Mouse (Mus musculus): ENCODE results near the gene Gm6793. TPM values are rescaled to one million over a fixed set of nuclear protein-coding genes. Genes with fewer than 3 reads are reported as not detected.

The Gm6793 gene
- polyA plus RNA-seq (2015; fragmentation: Nextera tagmentation; extraction: Ambion mirVana): 0.12 and 0.73 TPM in 2 replicates

DNA sequence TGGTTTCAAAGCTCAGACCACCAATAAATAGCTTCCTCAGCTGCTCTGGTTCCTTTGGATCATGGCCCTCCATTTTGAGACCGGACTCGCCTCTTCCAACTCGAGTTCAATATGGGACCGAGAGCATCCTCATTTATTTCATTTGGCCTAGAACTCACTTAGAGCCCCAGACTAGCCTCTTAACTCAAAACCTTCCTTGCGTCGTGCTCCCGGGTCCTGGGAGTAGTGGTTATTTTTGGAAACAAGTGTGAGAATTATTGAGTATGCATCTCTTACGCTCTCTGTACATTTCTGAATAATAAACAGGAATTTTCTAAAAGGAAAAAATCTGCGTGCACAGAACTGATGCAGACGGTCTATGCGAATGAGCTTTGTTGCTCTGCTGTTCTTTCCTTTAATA lies at the start of gene Gm6793:
Gene Gm6793 (minus strand): TSS at position 101 of the 400 bp plus-strand sequence.
- no peak within 1 kb of the TSS for H3K27ac ChIP-seq

DNA sequence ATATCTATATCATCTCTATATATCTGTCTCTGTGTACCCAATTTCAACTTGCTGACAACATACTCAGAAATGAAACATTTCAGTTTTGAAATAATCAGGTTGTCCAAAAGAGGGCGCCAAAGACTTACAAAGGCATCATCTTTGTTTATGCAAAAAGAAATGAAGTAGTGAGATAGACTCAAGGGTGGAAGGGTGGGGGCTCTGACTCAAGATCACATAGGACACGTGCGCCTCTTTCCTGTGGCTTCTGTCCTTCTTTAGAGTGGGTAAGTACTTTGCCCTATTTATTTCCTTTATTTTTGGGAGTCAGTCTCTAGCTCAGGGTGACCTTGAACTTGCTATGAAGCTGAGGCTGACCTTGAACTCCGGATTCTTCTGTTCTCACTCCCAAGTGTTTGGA lies 46.5 kb upstream of the Gm6793 start:
- ATAC-seq (replicated peaks; ENCODE audit: low FRiP score): no peak
- H3K36me3 ChIP-seq: no peaks in the 10 kb centered on the region
- H3K27ac ChIP-seq: no peak overlapping the region
- no peaks in the 10 kb centered on the region for H3K4me1 ChIP-seq
- no peaks in the 10 kb centered on the region for H3K27me3 ChIP-seq
- H3K9me3 ChIP-seq (replicated peaks): no peaks in the 10 kb centered on the region
- WGBS: 38% methylated on average over 4 of the region's 4 CpGs
- no peak overlapping the region for H3K4me3 ChIP-seq (replicated peaks)
- no peak overlapping the region for H3K4me2 ChIP-seq
- no peak overlapping the region for H3K9ac ChIP-seq

More for the DNA sequence above, at the start of gene Gm6793:
- Histone ChIP-seq H3K36me3 (peaks cover 49% of the 10 kb centered on the region), H3K4me3 (replicated peaks) (no peak within 1 kb of the TSS), H3K9me3 (replicated peaks) (no peaks in the 10 kb centered on the region), H3K4me2 (no peak within 1 kb of the TSS), H3K9ac (no peak within 1 kb of the TSS), H3K27me3 (no peaks in the 10 kb centered on the region), H3K4me1 (peaks cover 17% of the 10 kb centered on the region)
- WGBS: 93% methylated on average over 11 of the region's 11 CpGs
- no peak for ATAC-seq (replicated peaks; ENCODE audit: low FRiP score)

DNA sequence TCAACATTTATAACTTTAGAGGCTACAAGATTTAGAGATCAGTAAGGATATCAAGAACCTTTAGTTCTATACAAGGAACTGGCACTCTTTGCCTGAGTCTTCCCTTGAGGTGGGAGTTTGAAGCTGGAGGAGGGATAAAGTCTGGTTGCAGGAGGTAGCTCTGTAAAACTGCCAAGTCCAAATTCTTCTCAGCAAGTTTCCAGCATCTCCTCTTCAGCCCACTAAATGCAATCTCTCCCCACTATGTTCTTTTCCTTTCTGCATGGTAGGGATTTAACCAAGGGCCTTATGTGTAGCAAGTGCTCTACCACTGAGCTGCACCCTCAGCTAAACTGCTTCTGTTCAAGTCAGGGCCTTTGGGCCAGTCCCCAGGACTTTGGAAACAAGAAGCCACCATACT lies 39.6 kb upstream of the Gm6793 start:
- Histone ChIP-seq H3K9me3 (replicated peaks) (no peaks in the 10 kb centered on the region), H3K36me3 (no peaks in the 10 kb centered on the region), H3K4me3 (replicated peaks) (no peak overlapping the region), H3K4me2 (no peak overlapping the region), H3K4me1 (no peaks in the 10 kb centered on the region), H3K27ac (no peak overlapping the region), H3K27me3 (no peaks in the 10 kb centered on the region), H3K9ac (no peak overlapping the region)
- ATAC-seq (replicated peaks; ENCODE audit: low FRiP score): no peak

DNA sequence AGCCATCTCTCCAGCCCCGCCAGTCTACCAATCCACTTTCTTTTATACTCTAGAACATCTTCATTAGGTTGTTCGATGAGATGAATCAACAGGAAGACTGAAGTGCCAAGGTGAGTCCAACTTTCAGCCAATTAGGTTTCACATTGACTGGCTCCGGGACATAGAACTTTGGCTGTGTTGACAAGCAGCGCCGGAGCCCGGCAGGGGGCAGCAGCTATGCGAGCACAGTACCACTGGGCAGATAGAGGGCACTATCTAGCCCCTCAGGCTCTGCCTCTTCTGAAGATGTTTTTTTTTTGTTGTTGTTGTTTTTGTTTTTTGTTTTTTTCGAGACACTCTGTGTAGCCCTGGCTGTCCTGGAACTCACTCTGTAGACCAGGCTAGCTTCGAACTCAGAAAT lies 36.7 kb upstream of the Gm6793 start:
- H3K4me2 ChIP-seq: no peak overlapping the region
- no peaks in the 10 kb centered on the region for H3K9me3 ChIP-seq (replicated peaks)
- no peak overlapping the region for H3K9ac ChIP-seq
- H3K27ac ChIP-seq: no peak overlapping the region
- ATAC-seq (replicated peaks; ENCODE audit: low FRiP score): no peak
- no peaks in the 10 kb centered on the region for H3K4me1 ChIP-seq
- no peaks in the 10 kb centered on the region for H3K27me3 ChIP-seq
- WGBS: 80% methylated on average over 9 of the region's 9 CpGs
- no peak overlapping the region for H3K4me3 ChIP-seq (replicated peaks)
- no peaks in the 10 kb centered on the region for H3K36me3 ChIP-seq

DNA sequence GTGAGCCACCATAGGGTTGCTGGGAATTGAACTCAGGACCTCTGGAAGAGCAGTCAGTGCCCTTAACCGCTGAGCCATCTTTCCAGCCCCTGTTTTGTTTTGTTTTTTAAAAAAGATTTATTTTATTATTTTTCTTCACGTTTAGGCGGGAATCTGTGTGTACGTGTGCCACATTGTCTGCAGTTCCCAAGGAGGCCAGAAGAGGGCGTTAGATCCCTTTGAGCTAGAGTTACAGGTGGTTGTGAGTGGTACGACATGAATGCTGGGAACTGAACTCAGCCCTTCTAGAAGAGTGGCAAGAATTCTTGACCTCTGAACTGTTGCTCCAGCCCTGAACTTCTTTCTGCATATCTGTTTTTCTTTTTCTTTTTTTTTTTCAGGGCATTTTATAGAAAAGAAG lies 35.1 kb upstream of the Gm6793 start:
- H3K4me3 ChIP-seq (replicated peaks): no peak overlapping the region
- H3K27ac ChIP-seq: no peak overlapping the region
- H3K9me3 ChIP-seq (replicated peaks): no peaks in the 10 kb centered on the region
- ATAC-seq (replicated peaks; ENCODE audit: low FRiP score): no peak
- H3K4me2 ChIP-seq: no peak overlapping the region
- no peak overlapping the region for H3K9ac ChIP-seq
- no peaks in the 10 kb centered on the region for H3K36me3 ChIP-seq
- no peaks in the 10 kb centered on the region for H3K27me3 ChIP-seq
- WGBS: 78% methylated on average over 6 of the region's 6 CpGs
- H3K4me1 ChIP-seq: no peaks in the 10 kb centered on the region

DNA sequence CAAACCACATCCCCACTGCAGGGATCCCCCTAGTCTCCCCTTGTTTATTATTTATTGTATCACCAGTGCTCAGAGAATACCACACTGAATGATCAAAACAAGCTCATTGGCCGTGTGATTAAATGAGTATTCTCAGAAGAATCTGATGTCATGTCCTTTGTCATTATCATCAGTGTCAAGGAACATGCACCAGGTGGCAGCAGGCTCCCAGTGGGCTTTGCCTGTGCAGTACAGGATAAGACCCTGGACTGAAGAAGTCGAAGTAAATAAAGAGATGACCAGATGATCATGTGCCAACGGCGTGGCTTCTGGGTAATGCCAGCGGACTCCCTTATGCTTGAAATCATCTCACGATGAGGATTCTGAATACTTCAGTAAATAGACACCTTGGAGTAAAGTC lies 33.5 kb upstream of the Gm6793 start:
- H3K9ac ChIP-seq: no peak overlapping the region

DNA sequence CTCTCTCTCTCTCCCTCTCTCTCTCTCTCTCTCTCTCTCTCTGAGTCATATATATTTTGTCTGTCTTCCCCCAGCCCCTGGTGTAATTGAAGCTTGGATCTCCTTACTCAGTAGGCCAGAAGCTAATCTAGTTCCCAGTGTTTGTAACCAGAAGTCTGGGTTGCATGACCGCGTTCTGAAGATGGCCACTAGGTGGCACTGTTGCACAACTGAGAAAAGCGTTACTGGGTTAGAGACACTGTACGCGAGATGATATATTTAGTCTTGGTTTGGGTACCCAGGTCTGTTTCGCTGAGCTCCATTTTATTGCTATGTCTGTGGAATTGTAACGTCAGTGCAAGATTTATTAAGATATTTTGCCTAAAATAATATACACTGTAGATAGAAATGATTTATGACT lies 31.1 kb upstream of the Gm6793 start:
- H3K4me1 ChIP-seq: no peaks in the 10 kb centered on the region
- no peak overlapping the region for H3K4me3 ChIP-seq (replicated peaks)
- no peaks in the 10 kb centered on the region for H3K27me3 ChIP-seq
- H3K36me3 ChIP-seq: no peaks in the 10 kb centered on the region
- H3K4me2 ChIP-seq: no peak overlapping the region
- peak; percentile 70 for ATAC-seq (replicated peaks; ENCODE audit: low FRiP score)
- no peak overlapping the region for H3K27ac ChIP-seq
- no peak overlapping the region for H3K9ac ChIP-seq
- no peaks in the 10 kb centered on the region for H3K9me3 ChIP-seq (replicated peaks)
- 2% methylated on average over 7 of the region's 7 CpGs for WGBS

More for the DNA sequence above, 33.5 kb upstream of the Gm6793 start:
- Histone ChIP-seq H3K27ac (no peak overlapping the region), H3K4me1 (no peaks in the 10 kb centered on the region), H3K27me3 (no peaks in the 10 kb centered on the region), H3K36me3 (no peaks in the 10 kb centered on the region), H3K9me3 (replicated peaks) (no peaks in the 10 kb centered on the region), H3K4me2 (no peak overlapping the region), H3K4me3 (replicated peaks) (no peak overlapping the region)
- 85% methylated on average over 6 of the region's 6 CpGs for WGBS
- ATAC-seq (replicated peaks; ENCODE audit: low FRiP score): no peak

DNA sequence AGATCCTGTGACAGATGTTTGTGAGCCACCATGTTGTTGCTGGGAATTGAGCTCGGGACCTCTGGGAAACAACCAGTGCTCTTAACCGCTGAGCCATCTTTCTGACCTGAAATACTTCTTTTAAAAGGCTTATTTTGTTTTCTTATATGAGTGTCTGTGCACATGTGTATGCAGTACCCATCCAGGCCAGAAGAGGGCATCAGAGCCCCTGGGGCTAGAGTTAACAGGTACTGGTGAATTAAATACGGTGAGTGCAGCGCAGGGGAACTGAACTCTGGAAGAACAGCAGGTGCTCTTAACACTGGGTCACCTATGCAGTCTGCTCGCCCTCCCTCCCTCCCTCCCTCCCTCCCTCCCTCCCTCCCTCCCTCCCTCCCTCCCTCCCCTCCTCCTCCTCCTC lies 30.3 kb upstream of the Gm6793 start:
- H3K9me3 ChIP-seq (replicated peaks): no peaks in the 10 kb centered on the region
- ATAC-seq (replicated peaks; ENCODE audit: low FRiP score): no peak
- WGBS: 84% methylated on average over 5 of the region's 5 CpGs
- no peak overlapping the region for H3K9ac ChIP-seq
- no peaks in the 10 kb centered on the region for H3K36me3 ChIP-seq
- no peak overlapping the region for H3K4me2 ChIP-seq
- H3K27ac ChIP-seq: no peak overlapping the region
- no peaks in the 10 kb centered on the region for H3K4me1 ChIP-seq
- no peaks in the 10 kb centered on the region for H3K27me3 ChIP-seq
- no peak overlapping the region for H3K4me3 ChIP-seq (replicated peaks)

DNA sequence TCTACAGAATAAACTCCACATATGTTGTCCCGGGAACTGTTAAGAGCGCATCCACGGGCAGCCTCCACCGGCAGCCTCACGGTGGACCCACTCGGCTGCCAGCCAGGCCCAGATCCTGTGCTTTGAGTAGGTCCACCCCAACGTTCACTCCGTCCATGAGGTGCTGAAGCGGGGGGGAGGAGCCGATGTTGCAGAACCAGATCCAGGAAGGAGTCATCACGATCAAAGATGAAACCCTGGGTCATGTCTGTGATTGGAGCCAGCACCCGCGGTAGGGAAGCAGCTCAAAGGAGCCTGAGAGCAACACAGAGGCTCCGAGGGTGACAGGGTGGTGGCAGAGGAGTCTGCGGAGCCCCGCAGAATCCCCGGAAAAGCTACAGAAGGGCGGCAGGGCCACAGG lies 22.7 kb upstream of the Gm6793 start:
- no peaks in the 10 kb centered on the region for H3K9me3 ChIP-seq (replicated peaks)
- ATAC-seq (replicated peaks; ENCODE audit: low FRiP score): no peak
- WGBS: 81% methylated on average over 18 of the region's 18 CpGs
- no peaks in the 10 kb centered on the region for H3K27me3 ChIP-seq
- no peak overlapping the region for H3K9ac ChIP-seq
- H3K36me3 ChIP-seq: no peaks in the 10 kb centered on the region
- no peaks in the 10 kb centered on the region for H3K4me1 ChIP-seq
- H3K27ac ChIP-seq: no peak overlapping the region
- H3K4me3 ChIP-seq (replicated peaks): no peak overlapping the region
- H3K4me2 ChIP-seq: no peak overlapping the region

DNA sequence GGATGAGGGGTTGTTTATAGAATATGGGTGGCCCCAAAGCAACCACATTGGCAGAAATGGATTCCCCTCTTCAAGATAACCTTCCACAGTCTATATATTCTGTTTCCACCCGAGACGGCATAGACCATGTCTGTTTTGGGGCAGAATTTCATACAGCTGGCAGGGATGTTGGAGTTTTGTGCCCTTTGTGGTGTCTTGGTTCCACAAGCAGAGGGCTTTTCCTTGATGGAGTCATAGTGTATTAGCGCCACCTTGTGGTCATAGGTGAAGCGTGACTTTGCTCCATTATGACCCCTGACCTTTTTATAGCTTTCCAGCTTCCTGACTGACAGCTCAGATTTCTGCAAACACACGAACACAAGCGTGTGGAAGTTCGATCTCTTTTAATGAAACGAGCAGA lies 19.8 kb upstream of the Gm6793 start:
- Histone ChIP-seq H3K4me1 (no peaks in the 10 kb centered on the region), H3K9me3 (replicated peaks) (no peaks in the 10 kb centered on the region), H3K27ac (no peak overlapping the region), H3K36me3 (no peaks in the 10 kb centered on the region), H3K4me2 (no peak overlapping the region), H3K27me3 (no peaks in the 10 kb centered on the region), H3K4me3 (replicated peaks) (no peak overlapping the region), H3K9ac (no peak overlapping the region)
- 8% methylated on average over 8 of the region's 8 CpGs for WGBS
- 0 out of 2 replicates have a peak, but pooled peaks have one; percentile 22 for ATAC-seq (replicated peaks; ENCODE audit: low FRiP score)

DNA sequence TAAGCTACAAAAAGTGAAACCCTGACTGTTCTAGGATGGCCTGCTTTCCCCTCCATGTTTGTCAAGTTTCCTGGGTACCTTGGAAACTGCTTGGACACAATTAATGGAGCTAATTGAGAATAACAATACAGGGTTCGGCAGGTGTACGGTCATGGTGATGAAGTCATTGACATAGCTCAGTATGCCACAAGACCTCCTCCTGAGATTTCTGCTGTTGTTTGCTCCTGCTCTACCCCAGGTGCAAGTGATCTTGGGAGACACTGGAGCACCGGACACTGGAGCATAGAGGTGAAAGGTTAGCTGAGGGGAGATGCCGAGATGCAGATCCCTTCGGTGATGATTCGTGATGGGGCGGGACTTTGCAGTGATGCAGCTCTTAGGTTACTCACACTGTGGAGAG lies 18.2 kb upstream of the Gm6793 start:
- Histone ChIP-seq H3K9ac (no peak overlapping the region), H3K4me3 (replicated peaks) (no peak overlapping the region), H3K4me2 (no peak overlapping the region), H3K9me3 (replicated peaks) (no peaks in the 10 kb centered on the region), H3K36me3 (no peaks in the 10 kb centered on the region), H3K27me3 (no peaks in the 10 kb centered on the region), H3K27ac (no peak overlapping the region), H3K4me1 (no peaks in the 10 kb centered on the region)
- 50% methylated on average over 7 of the region's 7 CpGs for whole genome bisulfite sequencing
- ATAC-seq (replicated peaks; ENCODE audit: low FRiP score): no peak

DNA sequence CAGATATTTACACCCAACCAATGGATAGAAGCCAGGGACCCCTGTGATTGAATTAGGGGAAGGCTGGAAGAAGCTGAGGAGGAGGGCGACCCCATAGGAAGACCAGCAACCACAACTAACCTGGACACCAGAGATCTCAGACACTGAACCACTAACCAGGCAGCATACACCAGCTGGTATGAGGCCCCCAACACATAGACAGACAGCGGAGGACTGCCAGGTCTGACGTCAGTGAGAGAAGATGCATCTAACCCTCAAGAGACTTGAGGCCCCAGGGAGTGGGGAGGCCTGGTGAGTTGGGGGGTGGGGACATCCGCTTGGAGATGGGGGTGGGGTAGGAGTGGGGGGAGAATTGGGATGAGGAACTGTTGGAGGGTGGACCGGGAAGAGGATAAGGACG lies 15.8 kb upstream of the Gm6793 start:
- H3K36me3 ChIP-seq: no peaks in the 10 kb centered on the region
- no peak overlapping the region for H3K27ac ChIP-seq
- H3K9me3 ChIP-seq (replicated peaks): no peaks in the 10 kb centered on the region
- H3K4me1 ChIP-seq: no peaks in the 10 kb centered on the region
- WGBS: 71% methylated on average over 6 of the region's 6 CpGs
- no peak overlapping the region for H3K4me2 ChIP-seq
- H3K27me3 ChIP-seq: no peaks in the 10 kb centered on the region
- H3K9ac ChIP-seq: no peak overlapping the region
- ATAC-seq (replicated peaks; ENCODE audit: low FRiP score): no peak
- H3K4me3 ChIP-seq (replicated peaks): no peak overlapping the region

DNA sequence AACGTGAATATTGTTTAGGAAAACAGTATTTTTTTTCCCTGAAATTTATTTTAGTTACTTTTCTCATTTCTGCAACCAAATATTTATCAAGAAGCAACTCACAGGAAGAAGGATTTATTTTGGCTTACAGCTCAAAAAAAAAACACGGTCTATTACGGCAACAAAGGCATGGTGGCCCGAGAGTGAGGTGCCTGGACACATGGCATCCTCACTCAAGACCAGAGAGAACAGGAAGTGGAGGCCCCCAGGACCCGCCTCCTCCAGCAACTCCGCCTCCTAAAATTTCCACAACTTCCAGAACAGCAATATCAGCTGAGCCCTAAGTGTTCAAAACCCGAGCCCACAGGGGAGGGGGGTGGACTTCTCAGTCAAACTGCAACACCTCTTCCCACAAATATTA lies 14.6 kb upstream of the Gm6793 start:
- Histone ChIP-seq H3K36me3 (no peaks in the 10 kb centered on the region), H3K4me3 (replicated peaks) (no peak overlapping the region), H3K9me3 (replicated peaks) (no peaks in the 10 kb centered on the region), H3K9ac (no peak overlapping the region), H3K4me2 (no peak overlapping the region), H3K27me3 (no peaks in the 10 kb centered on the region), H3K4me1 (no peaks in the 10 kb centered on the region), H3K27ac (no peak overlapping the region)
- ATAC-seq (replicated peaks; ENCODE audit: low FRiP score): no peak
- WGBS: 87% methylated on average over 7 of the region's 7 CpGs

Data from kidney, embryonic 15.5 days (tissue).